Mouse (Mus musculus) erythroblast, embryonic 14.5 days (primary cell): ENCODE data around the gene Crx.

Experiments used
- GATA1 ChIP-seq: IDR thresholded peaks from 2 replicates; pipeline ENCODE4 v1.6.1; 2012; ENCODE audit warnings: low read length, inconsistent platforms, mixed read lengths
- TAL1 ChIP-seq: IDR thresholded peaks from 3 replicates; pipeline ENCODE4 v1.6.1; 2012; ENCODE audit warnings: low read length, inconsistent platforms, mixed read lengths

- TF ChIP-seq TAL1 (no peak), GATA1 (no peak)
Measured at GRCm38 (mm10) chr7:15914751-15915150, 35.0 kb upstream of the Crx start.
